Mouse (Mus musculus): ENCODE measurements around the gene Pigb. TPM values are rescaled to one million over a fixed set of nuclear protein-coding genes. Genes with fewer than 3 reads are reported as not detected.

Gene Pigb
- polyA plus RNA-seq, 1 experiment from 2014 or later, result 3.1 TPM

GRCm38 (mm10) chr9:72985250-72986220, 54.6 kb downstream of the Pigb start, which contains the start of the genes Ccpg1os and Ccpg1:
Ccpg1os (minus strand) TSS chr9:72985382.
Ccpg1 (plus strand) TSS chr9:72985429.
- Histone ChIP-seq H3K9ac (replicated peaks) (peak within 1 kb of the TSS; percentile 70), H3K4me2 (ENCODE audit: low read depth, low read length) (peak within 1 kb of the TSS; percentile 88), H3K4me3 (ENCODE audit: low read depth, low read length) (peak within 1 kb of the TSS; percentile 63), H3K27me3 (ENCODE audit: insufficient read depth, low read length) (no peaks in the 10 kb centered on the region), H3K9me3 (ENCODE audit: low read length) (no peaks in the 10 kb centered on the region), H3K36me3 (replicated peaks; ENCODE audit: insufficient read depth, low read length) (no peaks in the 10 kb centered on the region), H3K27ac (ENCODE audit: low read depth) (peak within 1 kb of the TSS; percentile 82), H3K4me1 (ENCODE audit: insufficient read depth) (peaks cover 20% of the 10 kb centered on the region)
- TF ChIP-seq CTCF (IDR thresholded peaks at IDR 0.05; ENCODE audit: low read depth) (peak; percentile 37), EP300 (IDR thresholded peaks at IDR 0.05; ENCODE audit: low read depth) (no peak; the same call in 1 of the 2 replicates)
- DNase-seq (peak; percentile 96), ATAC-seq (peak; percentile 99)
- WGBS (ENCODE audit: insufficient replicate concordance), result under 1% methylated on average over 81 of the region's 88 CpGs

GRCm38 (mm10) chr9:72983066-72983465, 57.1 kb downstream of the Pigb start:
- ATAC-seq (no peak), DNase-seq (no peak)
- Histone ChIP-seq H3K4me2 (ENCODE audit: low read depth, low read length) (no peak overlapping the region), H3K4me1 (ENCODE audit: insufficient read depth) (peaks cover 16% of the 10 kb centered on the region), H3K9me3 (ENCODE audit: low read length) (no peaks in the 10 kb centered on the region), H3K4me3 (ENCODE audit: low read depth, low read length) (no peak overlapping the region), H3K9ac (replicated peaks) (no peak overlapping the region), H3K36me3 (replicated peaks; ENCODE audit: insufficient read depth, low read length) (no peaks in the 10 kb centered on the region), H3K27me3 (ENCODE audit: insufficient read depth, low read length) (no peaks in the 10 kb centered on the region), H3K27ac (ENCODE audit: low read depth) (no peak overlapping the region)
- TF ChIP-seq EP300 (IDR thresholded peaks at IDR 0.05; ENCODE audit: low read depth) (no peak), CTCF (IDR thresholded peaks at IDR 0.05; ENCODE audit: low read depth) (peak; percentile 22; the same call in 1 of the 2 replicates)
- WGBS (ENCODE audit: insufficient replicate concordance), result 69% methylated on average over 2 of the region's 2 CpGs

- DNase-seq, result no peak
- Histone ChIP-seq H3K27ac (ENCODE audit: low read depth) (no peak overlapping the region), H3K4me3 (ENCODE audit: low read depth, low read length) (no peak overlapping the region), H3K4me1 (ENCODE audit: insufficient read depth) (no peaks in the 10 kb centered on the region), H3K4me2 (ENCODE audit: low read depth, low read length) (no peak overlapping the region), H3K27me3 (ENCODE audit: insufficient read depth, low read length) (no peaks in the 10 kb centered on the region), H3K9me3 (ENCODE audit: low read length) (no peaks in the 10 kb centered on the region), H3K36me3 (replicated peaks; ENCODE audit: insufficient read depth, low read length) (no peaks in the 10 kb centered on the region), H3K9ac (replicated peaks) (no peak overlapping the region)
- TF ChIP-seq CTCF (IDR thresholded peaks at IDR 0.05; ENCODE audit: low read depth) (no peak), EP300 (IDR thresholded peaks at IDR 0.05; ENCODE audit: low read depth) (no peak)
- ATAC-seq, result no peak
- WGBS (ENCODE audit: insufficient replicate concordance), result 77% methylated on average over 1 of the region's 1 CpGs
Measured at GRCm38 (mm10) chr9:72975242-72975641, 64.9 kb downstream of the Pigb start.

GRCm38 (mm10) chr9:72974734-72975133, 65.4 kb downstream of the Pigb start:
- whole genome bisulfite sequencing (ENCODE audit: insufficient replicate concordance), result 64% methylated on average over 5 of the region's 5 CpGs
- Histone ChIP-seq H3K9me3 (ENCODE audit: low read length) (no peaks in the 10 kb centered on the region), H3K36me3 (replicated peaks; ENCODE audit: insufficient read depth, low read length) (no peaks in the 10 kb centered on the region), H3K4me3 (ENCODE audit: low read depth, low read length) (no peak overlapping the region), H3K9ac (replicated peaks) (no peak overlapping the region), H3K27me3 (ENCODE audit: insufficient read depth, low read length) (no peaks in the 10 kb centered on the region), H3K27ac (ENCODE audit: low read depth) (peak overlapping the region; percentile 44; the same call in 1 of the 2 replicates), H3K4me2 (ENCODE audit: low read depth, low read length) (0 out of 2 replicates have a peak overlapping the region, but pooled peaks have one; percentile 6), H3K4me1 (ENCODE audit: insufficient read depth) (no peaks in the 10 kb centered on the region)
- ATAC-seq (no peak), DNase-seq (peak; percentile 21)
- TF ChIP-seq CTCF (IDR thresholded peaks at IDR 0.05; ENCODE audit: low read depth) (no peak), EP300 (IDR thresholded peaks at IDR 0.05; ENCODE audit: low read depth) (no peak)

DNA sequence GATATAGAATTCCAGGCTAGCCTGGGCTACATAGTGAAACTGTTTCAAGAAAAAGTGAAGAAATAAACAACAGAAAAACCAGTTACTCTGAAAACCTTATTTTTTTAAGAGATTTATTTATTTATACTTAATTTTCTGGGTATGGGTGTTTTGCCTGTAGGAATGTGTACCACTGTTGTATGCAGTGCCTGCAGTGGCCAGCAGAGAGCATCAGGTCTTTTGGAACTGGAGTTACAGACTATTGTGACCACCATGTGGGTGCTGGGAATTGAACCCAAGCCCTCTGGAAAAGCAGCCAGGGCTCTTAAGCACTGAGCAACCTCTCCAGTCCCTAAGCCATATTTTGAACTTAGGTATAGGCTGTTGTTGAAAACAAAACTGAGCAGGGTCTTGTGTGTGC, 67.2 kb downstream of the Pigb start:
- H3K4me1 ChIP-seq (ENCODE audit: insufficient read depth), result peaks cover 4% of the 10 kb centered on the region; the same call in 1 of the 2 replicates
- H3K36me3 ChIP-seq (replicated peaks; ENCODE audit: insufficient read depth, low read length), result no peaks in the 10 kb centered on the region
- ATAC-seq (no peak), DNase-seq (no peak)
- no peaks in the 10 kb centered on the region for H3K9me3 ChIP-seq (ENCODE audit: low read length)
- no peak for TF ChIP-seq CTCF (IDR thresholded peaks at IDR 0.05; ENCODE audit: low read depth)
- TF ChIP-seq EP300 (IDR thresholded peaks at IDR 0.05; ENCODE audit: low read depth), result no peak
- H3K9ac ChIP-seq (replicated peaks), result no peak overlapping the region
- H3K27ac ChIP-seq (ENCODE audit: low read depth), result no peak overlapping the region
- H3K4me3 ChIP-seq (ENCODE audit: low read depth, low read length), result no peak overlapping the region
- H3K4me2 ChIP-seq (ENCODE audit: low read depth, low read length), result no peak overlapping the region
- H3K27me3 ChIP-seq (ENCODE audit: insufficient read depth, low read length), result no peaks in the 10 kb centered on the region

GRCm38 (mm10) chr9:72972435-72972834, 67.7 kb downstream of the Pigb start:
- Histone ChIP-seq H3K4me2 (ENCODE audit: low read depth, low read length) (no peak overlapping the region), H3K27ac (ENCODE audit: low read depth) (no peak overlapping the region), H3K4me1 (ENCODE audit: insufficient read depth) (peaks cover 6% of the 10 kb centered on the region; the same call in 1 of the 2 replicates), H3K9ac (replicated peaks) (no peak overlapping the region), H3K27me3 (ENCODE audit: insufficient read depth, low read length) (no peaks in the 10 kb centered on the region), H3K9me3 (ENCODE audit: low read length) (no peaks in the 10 kb centered on the region), H3K36me3 (replicated peaks; ENCODE audit: insufficient read depth, low read length) (no peaks in the 10 kb centered on the region), H3K4me3 (ENCODE audit: low read depth, low read length) (no peak overlapping the region)
- no peak for DNase-seq
- 84% methylated on average over 5 of the region's 5 CpGs for WGBS (ENCODE audit: insufficient replicate concordance)
- TF ChIP-seq CTCF (IDR thresholded peaks at IDR 0.05; ENCODE audit: low read depth), result no peak
- no peak for ATAC-seq

All from liver, postnatal 0 days (tissue).